Mouse (Mus musculus): Measurements from ENCODE around the gene L3mbtl2.
A peak's percentile ranks its signal among the peaks of the same experiment; 100 is the strongest.
"Not testable (repeated sequence)": the region's sequence is repeated elsewhere in the genome, so short reads cannot be mapped to it uniquely, and the experiment has no call there.

L3mbtl2 gene

GRCm38 (mm10) chr15:81663697-81664561, at the start of gene L3mbtl2:
Gene L3mbtl2, plus strand, starts transcription at chr15:81663889.
- peak; percentile 87 to 90 for DNase-seq

- DNase-seq: peak; percentile 57 to 60
Observed at GRCm38 (mm10) chr15:81649516-81650455, 13.9 kb upstream of the L3mbtl2 start.

DNA sequence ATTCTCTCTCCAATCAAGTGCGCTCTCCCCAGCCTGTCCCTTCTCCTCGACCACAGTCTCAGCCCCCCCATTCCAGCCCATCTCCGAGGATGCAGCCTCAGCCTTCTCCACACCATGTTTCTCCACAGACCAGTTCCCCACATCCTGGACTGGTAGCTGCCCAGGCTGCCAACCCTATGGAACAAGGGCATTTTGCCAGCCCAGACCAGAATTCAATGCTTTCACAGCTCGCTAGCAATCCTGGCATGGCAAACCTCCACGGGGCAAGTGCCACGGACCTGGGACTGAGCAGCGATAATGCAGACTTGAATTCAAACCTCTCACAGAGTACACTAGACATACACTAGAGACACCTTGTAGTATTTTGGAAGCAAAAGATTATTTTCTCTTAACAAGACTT, 13.1 kb upstream of the L3mbtl2 start:
- DNase-seq: peak; percentile 85

- DNase-seq: no peak
Observed at GRCm38 (mm10) chr15:81661701-81662100, 2.0 kb upstream of the L3mbtl2 start.

GRCm38 (mm10) chr15:81663281-81663680, 408 bp upstream of the L3mbtl2 start:
- no peak for DNase-seq

DNA sequence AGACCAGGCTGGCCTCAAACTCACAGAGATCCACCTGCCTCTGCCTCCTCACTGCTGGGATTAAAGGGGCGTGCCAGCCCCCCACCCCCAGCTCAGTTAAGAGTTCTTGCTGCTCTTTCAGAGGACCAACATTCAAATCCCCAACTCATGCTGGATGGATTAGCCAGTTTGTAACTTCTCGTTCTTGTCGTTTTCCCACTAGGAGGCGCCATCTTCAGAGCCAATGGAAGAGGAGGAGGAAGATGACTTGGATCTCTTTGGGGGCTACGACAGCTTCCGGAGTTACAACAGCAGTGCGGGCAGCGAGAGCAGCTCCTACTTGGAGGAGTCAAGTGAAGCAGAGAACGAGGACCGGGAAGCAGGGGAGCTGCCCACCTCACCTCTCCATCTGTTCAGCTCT, 3.3 kb downstream of the L3mbtl2 start:
- no peak for DNase-seq

DNA sequence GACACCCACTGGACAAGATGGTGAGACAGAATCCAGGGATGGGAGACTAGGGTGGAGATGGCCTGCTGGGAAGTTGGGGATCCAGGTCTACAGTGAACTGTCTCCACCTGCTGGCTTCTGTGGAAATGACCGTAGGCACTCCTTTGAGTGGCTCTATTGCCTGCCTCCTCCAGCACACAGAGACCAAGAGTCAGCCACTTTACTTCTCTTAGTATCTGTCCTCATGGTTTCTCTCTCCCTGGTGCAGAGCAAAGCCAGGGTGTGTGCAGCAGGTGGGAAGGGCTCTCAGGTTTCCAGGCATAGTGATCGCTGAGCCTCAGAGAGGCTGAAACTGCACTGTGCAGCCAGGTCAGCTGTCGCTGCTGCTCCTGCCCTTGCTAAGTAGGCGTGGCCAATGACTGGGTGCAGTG, 6.5 kb downstream of the L3mbtl2 start:
- peak; percentile 54 to 55 for DNase-seq

- DNase-seq: no peak
Observed at GRCm38 (mm10) chr15:81676637-81677036, 12.9 kb downstream of the L3mbtl2 start.

DNA sequence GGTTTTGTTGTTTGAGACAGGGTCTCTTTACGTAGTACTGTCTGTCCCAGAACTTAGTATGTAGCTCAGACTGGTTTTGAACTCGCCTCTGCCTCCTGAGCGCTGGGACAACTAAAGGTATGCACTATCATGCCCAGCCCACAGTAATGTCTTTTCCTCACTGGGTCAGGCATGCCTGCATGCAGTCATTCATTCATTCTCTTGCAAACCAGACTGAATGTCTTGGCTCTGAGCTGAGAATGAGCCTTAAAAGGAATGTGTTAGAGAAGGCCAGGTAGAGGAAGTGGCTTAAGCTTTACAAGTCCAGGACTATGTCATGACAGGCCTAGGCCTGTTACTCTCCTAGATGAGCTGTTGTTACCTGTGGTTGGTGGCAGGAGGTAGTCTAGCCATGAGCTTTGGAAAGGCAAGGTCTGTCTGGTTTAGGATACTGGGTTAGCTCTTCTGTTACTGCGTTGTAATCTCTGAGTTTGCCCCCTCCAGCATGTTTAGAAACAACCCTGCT, 16.7 kb downstream of the L3mbtl2 start:
- DNase-seq: no peak

GRCm38 (mm10) chr15:81693366-81693966, 29.8 kb downstream of the L3mbtl2 start:
- DNase-seq: no peak

DNA sequence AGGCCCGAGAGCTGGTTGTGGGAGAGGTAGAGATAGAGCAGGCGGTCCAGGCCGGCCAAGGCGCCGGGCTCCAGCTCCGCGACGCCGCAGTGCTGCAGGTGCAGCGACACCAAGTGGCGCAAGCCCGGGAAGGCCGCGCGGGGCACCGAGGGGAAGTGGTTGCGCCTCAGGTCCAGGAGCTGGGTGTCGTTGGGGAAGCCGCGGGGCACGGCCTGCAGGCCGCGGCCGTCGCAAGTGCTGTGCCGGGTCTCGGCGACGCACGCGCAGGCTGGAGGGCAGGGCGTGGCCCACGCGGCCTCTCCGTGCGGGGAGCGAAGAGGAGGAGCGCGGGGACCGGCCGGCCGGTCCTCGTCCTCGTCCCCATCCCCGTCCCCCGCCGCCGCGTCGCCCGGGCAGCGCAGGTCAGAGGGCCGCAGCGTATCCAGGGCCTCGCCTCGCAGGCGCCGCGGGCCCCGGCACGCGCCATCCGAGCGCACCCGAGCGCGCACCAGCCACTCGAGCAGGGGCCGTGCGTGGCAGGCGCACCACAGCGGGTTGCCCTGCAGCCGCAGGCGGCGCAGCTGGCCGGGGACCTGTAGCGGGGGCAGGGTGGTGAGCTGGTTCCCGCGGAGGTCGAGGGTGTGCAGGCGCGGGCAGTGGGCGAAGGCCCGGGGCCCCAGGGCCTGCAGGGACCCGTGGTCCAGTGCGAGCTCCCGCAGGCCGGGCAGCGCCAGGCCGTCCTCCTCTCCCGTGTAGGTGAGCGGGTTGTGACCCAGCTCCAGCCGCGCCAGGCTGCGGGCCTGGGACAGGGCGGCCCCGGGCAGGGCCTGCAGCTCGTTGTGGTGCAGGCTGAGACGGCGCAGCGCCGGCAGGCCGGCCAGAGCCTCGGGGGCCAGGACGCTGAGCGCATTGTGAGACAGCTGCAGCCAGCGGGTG, 30.5 kb downstream of the L3mbtl2 start:
- peak; percentile 84 to 88 for DNase-seq

GRCm38 (mm10) chr15:81694891-81695290, 31.2 kb downstream of the L3mbtl2 start:
- peak in 1 of 2 experiments; percentile 25 for DNase-seq

- no peak for DNase-seq
Observed at GRCm38 (mm10) chr15:81697175-81697574, 33.5 kb downstream of the L3mbtl2 start, which contains the start of gene Chadl. Gene Chadl, minus strand, starts transcription at chr15:81697287.

GRCm38 (mm10) chr15:81697847-81698246, 34.2 kb downstream of the L3mbtl2 start:
- DNase-seq: peak; percentile 38 to 41

DNA sequence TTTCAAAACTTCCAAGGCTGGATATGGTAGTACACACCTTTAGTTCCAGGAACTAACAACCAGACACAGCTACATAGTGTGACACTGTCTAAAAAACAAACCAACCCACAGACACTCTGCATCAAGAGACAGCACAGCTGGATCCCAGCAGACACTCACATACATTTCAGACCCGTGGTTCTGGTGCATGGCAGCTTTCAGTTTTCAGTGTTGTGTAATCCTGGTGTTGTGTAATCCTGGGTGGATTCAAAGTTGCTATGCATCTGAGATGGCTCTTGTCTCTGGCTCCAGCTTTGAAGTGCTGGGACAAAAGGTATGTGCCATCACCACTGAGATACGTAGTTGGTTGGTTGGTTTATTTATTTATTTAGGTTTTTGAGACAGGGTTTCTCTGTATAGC, 34.8 kb downstream of the L3mbtl2 start:
- no peak for DNase-seq

GRCm38 (mm10) chr15:81700161-81700560, 36.5 kb downstream of the L3mbtl2 start:
- DNase-seq: no peak

DNA sequence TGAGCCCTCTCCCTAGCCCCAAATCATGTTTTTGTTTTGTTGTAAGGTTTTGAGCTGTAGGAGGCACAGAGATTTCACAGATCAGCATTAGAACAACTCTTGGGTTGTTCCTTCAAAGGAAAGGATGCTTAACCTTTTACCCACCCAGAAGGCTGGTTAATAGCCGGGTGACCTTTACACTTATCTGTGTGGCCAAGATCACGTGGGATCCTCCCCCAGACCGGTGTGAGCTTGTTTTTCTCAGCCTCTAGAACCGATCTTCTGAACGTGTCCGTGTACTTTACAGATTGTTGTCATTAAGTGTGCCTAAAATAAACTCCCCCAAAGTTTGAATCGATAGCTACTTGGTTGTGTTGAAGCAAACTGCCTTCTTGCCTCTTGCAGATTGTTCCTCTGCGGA, 36.9 kb downstream of the L3mbtl2 start:
- no peak for DNase-seq

GRCm38 (mm10) chr15:81701350-81701749, 37.7 kb downstream of the L3mbtl2 start:
- DNase-seq: not testable (repeated sequence)

- no peak for DNase-seq
Observed at GRCm38 (mm10) chr15:81702306-81703093, 38.8 kb downstream of the L3mbtl2 start.

DNA sequence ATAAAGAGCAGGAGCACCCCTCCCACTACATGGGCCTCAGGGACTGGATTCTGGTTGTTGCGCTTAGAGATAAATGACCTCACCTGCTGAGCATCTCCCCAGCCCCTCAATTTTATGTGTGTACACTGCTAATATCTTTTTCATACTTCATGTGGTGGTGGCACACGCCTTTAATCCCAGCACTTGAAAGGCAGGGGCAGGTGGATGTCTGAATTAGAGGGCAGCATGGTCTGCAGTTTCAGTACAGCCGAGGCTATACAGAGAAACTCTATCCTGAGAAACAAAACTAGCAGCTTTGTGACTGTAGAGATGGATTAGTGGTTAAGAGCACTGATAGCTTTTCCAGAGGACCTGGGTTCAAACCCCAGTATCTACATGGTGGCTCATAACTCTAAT, 39.4 kb downstream of the L3mbtl2 start:
- no peak for DNase-seq

- DNase-seq: no peak
Observed at GRCm38 (mm10) chr15:81708991-81709390, 45.3 kb downstream of the L3mbtl2 start.

Data from cerebellum, postnatal 36 days (tissue).